Mouse (Mus musculus) lung, postnatal 0 days (tissue): Measurements from ENCODE around the gene Tmem126a. TPM values are rescaled to one million over a fixed set of nuclear protein-coding genes. Genes with fewer than 3 reads are reported as not detected.

Source experiments
- ATAC-seq: fragments of 200-750 bp; cut with Nextera tagmentation; 2 replicates; pipeline ENCODE4 v1.8.0; 2017; ENCODE audit warnings: moderate library complexity
- DNase-seq: peaks from one replicate; pipeline ENCODE4 v3.0.0-alpha.2; 2016; ENCODE audit warnings: low spot score
- H3K27ac ChIP-seq: fragments of 300-500 bp; sonication (generic); 2 replicates; pipeline ENCODE4 v1.5.1; 2014; ENCODE audit warnings: antibody characterized with exemption, mild to moderate bottlenecking, low read length, mixed read lengths
- H3K27me3 ChIP-seq: fragments of 300-500 bp; sonication (generic); replicated peaks from 2 replicates; pipeline ENCODE4 v1.6.1; 2014; ENCODE audit warnings: low read length, mixed read lengths; ENCODE audit not compliant: insufficient read depth
- H3K36me3 ChIP-seq: fragments of 300-500 bp; sonication (generic); 2 replicates; pipeline ENCODE4 v1.6.1; 2014; ENCODE audit warnings: low read length, mixed read lengths; ENCODE audit not compliant: insufficient read depth
- H3K4me1 ChIP-seq: fragments of 300-500 bp; sonication (generic); 2 replicates; pipeline ENCODE4 v1.6.1; 2014; ENCODE audit warnings: antibody characterized with exemption, low read depth, low read length, mixed read lengths; ENCODE audit not compliant: insufficient read depth
- H3K4me2 ChIP-seq: fragments of 300-500 bp; sonication (generic); replicated peaks from 2 replicates; pipeline ENCODE4 v1.6.1; 2014; ENCODE audit warnings: low read depth, mild to moderate bottlenecking, low read length, moderate library complexity, mixed read lengths
- H3K4me3 ChIP-seq: fragments of 300-500 bp; sonication (generic); 2 replicates; pipeline ENCODE4 v1.5.1; 2014; ENCODE audit warnings: low read depth, low read length
- H3K9ac ChIP-seq: fragments of 300-500 bp; sonication (generic); replicated peaks from 2 replicates; pipeline ENCODE4 v1.6.1; 2014; ENCODE audit warnings: low read depth, mild to moderate bottlenecking
- H3K9me3 ChIP-seq: fragments of 300-500 bp; sonication (generic); 2 replicates; pipeline ENCODE4 v1.6.1; 2016; ENCODE audit warnings: low read length, mixed read lengths
- CTCF ChIP-seq: IDR thresholded peaks from 2 replicates; pipeline ENCODE4 v1.5.1; 2016; ENCODE audit warnings: antibody characterized with exemption, mild to moderate bottlenecking
- EP300 ChIP-seq: IDR thresholded peaks from 2 replicates; pipeline ENCODE4 v1.6.1; 2016; ENCODE audit warnings: antibody characterized with exemption, mild to moderate bottlenecking, control low read depth
- WGBS: fragments of 180-500 bp; shearing (Covaris S2); extraction: QIAGEN DNeasy Blood & Tissue Kit; methylation state at CpG from one replicate; pipeline ENCODE4 v1.1.7; 2014; 5-methylcytosine and 5-hydroxymethylcytosine counted together
- polyA plus RNA-seq: library from polyadenylated mRNA; unstranded; fragments of >200 nt; fragmentation: Nextera tagmentation; extraction: Ambion mirVana; gene quantifications from 2 replicates; pipeline ENCODE4 v1.2.1, GENCODE M21; 2015

The Tmem126a gene
- polyA plus RNA-seq, 1 experiment from 2014 or later = 62.6 TPM

- ATAC-seq (peak; percentile 96), DNase-seq (peak; percentile 99)
- H3K4me3 ChIP-seq = peak within 1 kb of the TSS; percentile 99
- H3K36me3 ChIP-seq = no peaks in the 10 kb centered on the region
- peak within 1 kb of the TSS; percentile 99 for H3K27ac ChIP-seq
- H3K9ac ChIP-seq = peak within 1 kb of the TSS; percentile 96
- TF ChIP-seq CTCF = no peak
- TF ChIP-seq EP300 = peak; percentile 87
- no peaks in the 10 kb centered on the region for H3K9me3 ChIP-seq
- 0% methylated on average over 43 of the region's 54 CpGs for WGBS
- H3K4me1 ChIP-seq = no peaks in the 10 kb centered on the region; the same call in 1 of the 2 replicates
- no peaks in the 10 kb centered on the region for H3K27me3 ChIP-seq
- peak within 1 kb of the TSS; percentile 86 for H3K4me2 ChIP-seq
Observed at GRCm38 (mm10) chr7:90442518-90443080, 14.4 kb downstream of the Tmem126a start, which contains the start of gene Crebzf. Gene Crebzf (plus strand): TSS chr7:90442729.

DNA sequence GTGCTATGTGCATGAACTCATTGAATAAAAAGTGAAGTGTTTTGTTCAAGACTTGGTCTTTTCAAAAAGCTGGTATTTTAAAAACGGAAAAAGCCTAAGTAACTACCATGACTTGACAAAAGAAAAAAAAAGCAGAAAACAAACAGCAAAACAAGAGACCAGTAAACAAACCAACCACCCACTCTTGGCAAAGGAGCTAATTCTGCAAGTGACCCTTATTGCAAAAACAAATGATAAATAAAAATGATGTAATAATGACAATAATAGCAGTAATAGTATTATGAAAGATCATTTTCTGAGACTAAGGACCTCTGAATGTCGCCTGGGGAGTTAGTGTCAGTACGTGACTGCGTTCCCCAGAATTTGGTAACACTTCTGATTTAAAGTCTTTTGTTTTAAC is 15.0 kb downstream of the Tmem126a start:
- Histone ChIP-seq H3K36me3 (no peaks in the 10 kb centered on the region), H3K4me2 (peak overlapping the region; percentile 86), H3K9me3 (no peaks in the 10 kb centered on the region), H3K4me3 (peak overlapping the region; percentile 99), H3K4me1 (no peaks in the 10 kb centered on the region; the same call in 1 of the 2 replicates), H3K9ac (0 out of 2 replicates have a peak overlapping the region, but pooled peaks have one; percentile 41), H3K27me3 (no peaks in the 10 kb centered on the region), H3K27ac (peak overlapping the region; percentile 99)
- TF ChIP-seq CTCF (no peak), EP300 (no peak)
- DNase-seq = peak; percentile 75
- 7% methylated on average over 4 of the region's 4 CpGs for WGBS
- ATAC-seq = no peak

DNA sequence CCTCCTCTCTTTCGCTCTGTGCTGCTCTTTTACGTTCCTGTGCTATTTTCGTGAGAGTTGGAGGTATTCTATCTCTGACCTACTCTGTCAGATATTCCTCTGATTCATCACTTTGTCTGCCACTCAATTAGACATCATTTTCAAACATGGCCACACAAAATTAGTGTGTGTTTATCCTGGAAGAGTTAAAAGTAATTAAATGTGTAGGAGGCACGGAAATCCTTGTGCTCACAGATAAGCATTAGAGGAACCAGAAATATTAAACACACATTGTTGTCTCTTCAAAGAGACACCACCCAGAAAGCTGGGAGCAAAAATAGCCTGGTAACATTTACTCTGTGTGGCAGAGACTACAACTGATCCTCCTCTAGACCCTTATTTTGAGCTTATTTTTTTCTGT is 17.0 kb downstream of the Tmem126a start:
- ATAC-seq (no peak), DNase-seq (no peak)
- Histone ChIP-seq H3K9ac (no peak overlapping the region), H3K27me3 (no peaks in the 10 kb centered on the region), H3K4me1 (no peaks in the 10 kb centered on the region; the same call in 1 of the 2 replicates), H3K9me3 (no peaks in the 10 kb centered on the region), H3K4me2 (no peak overlapping the region), H3K4me3 (no peak overlapping the region), H3K27ac (no peak overlapping the region), H3K36me3 (no peaks in the 10 kb centered on the region)
- WGBS = 68% methylated on average over 4 of the region's 4 CpGs
- TF ChIP-seq CTCF (no peak), EP300 (peak; percentile 66)

DNA sequence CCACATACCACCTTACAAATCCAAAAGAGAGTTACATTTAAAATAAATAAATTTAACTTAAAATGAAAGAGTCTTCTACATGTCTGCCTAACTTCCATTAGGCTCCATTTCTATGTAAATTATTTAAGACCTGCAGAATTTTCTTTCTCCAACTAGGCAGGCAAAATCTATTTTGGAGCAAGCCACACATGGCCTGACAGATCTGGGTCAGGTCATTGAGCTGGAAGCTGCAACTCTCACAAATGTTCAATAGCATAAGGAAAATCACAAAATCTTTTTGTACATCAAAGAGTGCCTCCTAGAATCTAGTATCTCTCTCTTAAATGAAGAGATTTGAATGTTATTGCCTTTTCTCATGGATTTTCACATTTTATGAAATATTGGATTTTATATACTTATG is 24.8 kb downstream of the Tmem126a start:
- DNase-seq = no peak
- no peaks in the 10 kb centered on the region for H3K36me3 ChIP-seq
- no peak overlapping the region for H3K27ac ChIP-seq
- no peak for ATAC-seq
- no peak overlapping the region for H3K9ac ChIP-seq
- no peaks in the 10 kb centered on the region for H3K9me3 ChIP-seq
- no peaks in the 10 kb centered on the region for H3K27me3 ChIP-seq
- no peaks in the 10 kb centered on the region for H3K4me1 ChIP-seq
- H3K4me3 ChIP-seq = no peak overlapping the region
- no peak for TF ChIP-seq EP300
- no peak overlapping the region for H3K4me2 ChIP-seq

DNA sequence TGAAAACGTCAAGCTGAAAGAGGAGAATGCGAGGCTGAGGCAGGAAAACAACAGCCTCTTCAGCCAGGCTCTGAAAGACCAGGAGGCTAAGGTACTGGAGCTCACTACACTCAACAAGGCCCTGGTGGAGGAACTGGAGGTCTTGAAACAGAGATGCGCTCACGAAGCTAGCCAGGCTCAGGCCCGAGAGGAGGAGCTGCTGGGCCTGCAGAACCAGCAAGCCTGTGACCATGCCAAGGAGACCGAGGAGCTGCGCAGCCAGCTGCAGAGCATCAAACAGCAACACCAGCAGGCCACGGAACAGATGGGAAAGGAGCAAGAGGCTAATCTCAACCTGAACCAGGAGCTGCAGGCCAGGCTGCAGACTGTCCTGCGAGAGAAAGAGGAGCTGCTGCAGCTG is 30.0 kb downstream of the Tmem126a start:
- no peak overlapping the region for H3K27ac ChIP-seq
- peak overlapping the region; percentile 39; the same call in 1 of the 2 replicates for H3K4me3 ChIP-seq
- no peak overlapping the region for H3K9ac ChIP-seq
- no peaks in the 10 kb centered on the region for H3K36me3 ChIP-seq
- no peaks in the 10 kb centered on the region for H3K27me3 ChIP-seq
- peak overlapping the region; percentile 66 for H3K4me2 ChIP-seq
- no peak for TF ChIP-seq CTCF
- TF ChIP-seq EP300 = no peak
- H3K4me1 ChIP-seq = peaks cover 4% of the 10 kb centered on the region; the same call in 1 of the 2 replicates
- ATAC-seq = no peak
- DNase-seq = peak; percentile 5
- 63% methylated on average over 9 of the region's 9 CpGs for WGBS
- no peaks in the 10 kb centered on the region for H3K9me3 ChIP-seq

DNA sequence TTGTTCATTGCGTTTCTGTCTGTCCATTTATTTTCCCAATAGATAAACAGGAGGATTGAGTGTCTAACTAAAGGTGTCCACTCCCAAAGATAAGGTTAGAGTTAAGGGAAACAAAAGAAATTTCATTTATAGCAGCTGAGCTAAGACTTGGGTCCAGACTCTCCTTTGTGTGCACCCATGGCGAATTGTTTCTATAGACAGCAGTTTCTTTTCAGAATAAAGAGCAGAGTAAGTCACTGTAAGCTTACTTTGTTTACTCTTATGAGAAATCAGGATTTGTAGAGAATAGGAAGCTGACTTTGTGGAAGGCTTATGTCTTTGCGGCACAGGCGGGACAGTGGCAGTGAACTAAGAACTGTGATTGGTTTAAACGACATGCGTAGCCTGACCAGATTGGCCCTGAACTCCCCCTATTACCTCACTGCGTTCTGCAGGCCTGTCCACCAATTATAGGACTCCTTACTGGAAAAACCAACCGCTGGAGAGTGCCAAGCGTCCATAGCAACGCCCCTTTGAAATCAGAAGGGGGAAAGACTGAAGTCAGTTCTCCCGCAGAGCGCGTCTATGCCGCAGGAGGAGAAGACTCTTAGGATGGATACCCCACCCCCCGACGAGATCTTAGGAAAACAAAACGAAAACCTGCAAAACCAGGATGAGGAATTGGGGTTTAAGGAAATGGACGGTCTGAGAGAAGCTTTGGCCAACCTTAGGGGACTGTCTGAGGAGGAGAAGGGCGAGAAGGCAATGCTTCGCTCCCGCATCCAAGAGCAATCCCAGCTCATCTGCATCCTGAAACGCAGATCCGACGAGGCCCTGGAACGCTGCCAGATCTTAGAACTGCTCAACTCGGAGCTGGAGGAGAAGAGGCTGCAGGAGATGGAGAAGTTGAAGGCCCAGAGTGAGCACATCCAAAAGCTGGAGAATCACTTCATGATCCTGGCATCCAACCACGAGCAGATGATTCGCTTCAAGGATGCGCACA is 30.7 kb downstream of the Tmem126a start, which contains the start of gene Ccdc89:
Ccdc89 (plus strand) TSS at position 558 of the 982 bp plus-strand sequence.
- ATAC-seq (peak; percentile 100), DNase-seq (peak; percentile 98)
- H3K4me1 ChIP-seq = peaks cover 4% of the 10 kb centered on the region; the same call in 1 of the 2 replicates
- no peak within 1 kb of the TSS for H3K27ac ChIP-seq
- peak within 1 kb of the TSS; percentile 39 for H3K4me3 ChIP-seq
- peak within 1 kb of the TSS; percentile 66 for H3K4me2 ChIP-seq
- H3K9ac ChIP-seq = no peak within 1 kb of the TSS; the same call in 1 of the 2 replicates
- no peaks in the 10 kb centered on the region for H3K36me3 ChIP-seq
- WGBS = 22% methylated on average over 29 of the region's 29 CpGs
- no peaks in the 10 kb centered on the region for H3K27me3 ChIP-seq
- no peaks in the 10 kb centered on the region for H3K9me3 ChIP-seq
- TF ChIP-seq CTCF (no peak), EP300 (no peak)
